Mouse (Mus musculus): ENCODE results near the gene Ift20. TPM values are rescaled to one million over a fixed set of nuclear protein-coding genes. Genes with fewer than 3 reads are reported as not detected.
"Not testable (repeated sequence)": the region's sequence is repeated elsewhere in the genome, so short reads cannot be mapped to it uniquely, and the experiment has no call there.

Ift20 gene
- total RNA-seq, 2 experiments from 2014 or later, result 18.0 to 25.1 TPM

DNA sequence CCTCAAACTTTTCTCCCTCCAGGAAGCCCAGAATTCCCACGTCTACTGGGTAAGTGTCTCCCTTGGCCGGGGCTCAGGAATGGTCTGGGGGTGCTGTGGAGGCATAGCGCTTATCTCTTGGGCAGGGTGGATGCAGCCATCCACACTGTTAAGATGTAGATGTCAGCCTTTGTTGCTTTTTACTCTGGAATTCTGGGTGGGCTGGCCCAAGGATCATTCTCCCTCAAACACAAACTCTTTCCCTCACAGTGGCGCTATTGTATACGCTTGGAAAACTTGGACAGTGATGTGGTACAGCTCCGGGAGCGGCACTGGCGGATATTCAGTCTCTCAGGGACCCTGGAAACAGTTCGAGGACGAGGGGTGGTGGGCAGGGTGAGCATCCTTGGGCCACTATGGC is 17.2 kb upstream of the Ift20 start:
- intact Hi-C loops (cut with DNase I; ENCODE audit: low total_unique reads), result no loop called here
- DNase-seq, result no peak

DNA sequence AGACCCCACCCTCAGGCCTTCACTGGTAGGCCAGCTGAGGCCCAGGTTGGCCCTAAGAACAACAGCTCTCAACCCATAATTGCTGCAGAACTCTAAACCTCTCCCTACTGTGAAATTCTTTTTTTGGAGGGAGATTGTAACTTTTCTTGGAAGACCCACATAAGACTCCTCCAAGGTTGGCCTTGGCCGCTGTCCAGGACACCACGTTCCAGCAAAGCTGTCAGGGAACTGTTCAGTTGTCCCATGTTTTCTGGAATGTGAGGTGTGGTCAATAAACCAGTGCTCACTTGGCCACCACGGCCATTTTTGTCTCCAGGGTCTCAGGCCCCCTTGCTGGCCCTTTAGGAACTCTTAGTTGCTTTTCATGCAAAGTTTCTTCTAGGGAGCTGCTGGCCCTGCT is 14.3 kb upstream of the Ift20 start:
- no peak for DNase-seq

DNA sequence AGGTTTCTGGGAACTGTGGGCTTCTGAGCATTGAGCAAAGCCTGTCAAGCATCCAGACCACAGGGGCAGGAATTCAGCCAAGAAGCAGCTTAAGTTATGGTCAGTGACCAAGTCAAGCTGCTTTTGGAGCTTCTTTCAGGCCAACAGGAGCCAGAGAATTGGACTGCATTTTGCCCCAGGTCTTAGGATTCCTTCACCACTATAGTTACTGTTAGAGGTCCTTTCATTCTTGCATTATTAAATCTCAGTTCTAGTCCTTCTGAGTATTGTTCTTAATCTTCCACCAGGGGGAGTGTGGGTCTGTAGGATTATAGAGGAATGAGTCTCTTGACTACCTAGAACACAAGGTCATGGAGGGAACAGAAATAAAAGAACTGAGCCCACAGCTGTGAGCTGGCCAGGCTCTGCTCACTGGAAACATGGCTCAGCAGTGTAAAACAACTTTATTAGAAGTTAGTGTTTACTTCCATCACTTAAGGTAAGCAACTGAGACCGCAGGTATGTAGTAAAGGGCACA is 13.6 kb upstream of the Ift20 start:
- DNase-seq, result no peak
- intact Hi-C loops (cut with DNase I; ENCODE audit: low total_unique reads), result no loop called here

More for the DNA sequence above, 14.3 kb upstream of the Ift20 start:
- intact Hi-C loops (cut with DNase I; ENCODE audit: low total_unique reads), result no loop called here

DNA sequence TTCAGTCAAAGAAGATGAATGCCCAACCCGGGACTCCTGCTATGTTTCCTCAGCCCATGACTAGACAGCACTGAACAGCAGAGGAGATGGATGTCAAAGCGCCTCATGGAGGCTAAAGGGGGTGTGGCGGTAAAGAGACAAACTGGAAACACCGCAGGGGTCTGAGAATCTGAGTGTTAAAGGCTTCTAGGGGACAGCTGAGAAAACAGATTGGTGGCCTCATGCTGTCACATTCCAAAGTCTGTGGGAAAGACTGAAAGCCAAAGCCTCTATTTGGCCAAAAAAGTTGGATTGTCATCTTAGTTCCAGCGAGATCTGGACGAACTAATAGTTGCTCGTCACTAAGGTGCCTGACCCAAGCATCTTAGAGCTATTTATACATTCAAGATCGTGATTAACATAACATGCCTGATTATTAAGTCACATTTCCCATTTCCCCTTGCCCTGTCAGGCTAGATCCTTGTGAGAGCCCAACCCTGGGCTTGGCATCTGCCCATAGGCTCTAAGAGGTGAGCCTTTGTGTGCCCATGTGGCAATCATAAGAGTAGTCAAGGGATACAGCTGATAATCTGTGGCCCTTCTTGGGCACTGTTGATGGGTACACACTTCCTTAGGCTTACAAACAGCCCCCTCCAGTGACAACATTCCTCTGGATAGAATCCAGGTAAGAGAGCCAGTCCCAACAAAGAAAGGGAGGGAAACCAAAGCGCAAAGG is 12.8 kb upstream of the Ift20 start:
- DNase-seq, result no peak
- intact Hi-C loops (cut with DNase I; ENCODE audit: low total_unique reads), result no loop called here

DNA sequence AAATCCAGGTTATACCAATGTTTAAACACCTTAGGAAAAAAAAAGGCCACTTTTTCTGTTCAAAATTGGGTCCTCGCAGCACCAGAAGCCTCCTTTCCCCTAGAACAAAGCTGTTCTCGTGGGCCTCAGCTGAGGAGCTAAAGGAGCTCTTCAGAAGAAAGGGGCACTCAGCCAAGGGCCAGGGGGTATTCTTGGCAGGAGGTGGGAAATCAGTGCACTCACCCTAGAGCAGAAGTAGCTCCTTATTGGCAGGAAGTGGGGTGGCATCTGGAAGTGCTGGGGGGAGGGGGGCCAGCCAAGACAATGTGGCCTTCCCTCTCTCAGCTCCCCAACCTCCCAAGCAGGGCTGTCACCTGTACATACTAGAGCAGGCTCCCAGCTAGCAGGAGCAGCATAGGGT is 11.3 kb upstream of the Ift20 start:
- intact Hi-C loops (cut with DNase I; ENCODE audit: low total_unique reads), result no loop called here
- DNase-seq, result no peak

DNA sequence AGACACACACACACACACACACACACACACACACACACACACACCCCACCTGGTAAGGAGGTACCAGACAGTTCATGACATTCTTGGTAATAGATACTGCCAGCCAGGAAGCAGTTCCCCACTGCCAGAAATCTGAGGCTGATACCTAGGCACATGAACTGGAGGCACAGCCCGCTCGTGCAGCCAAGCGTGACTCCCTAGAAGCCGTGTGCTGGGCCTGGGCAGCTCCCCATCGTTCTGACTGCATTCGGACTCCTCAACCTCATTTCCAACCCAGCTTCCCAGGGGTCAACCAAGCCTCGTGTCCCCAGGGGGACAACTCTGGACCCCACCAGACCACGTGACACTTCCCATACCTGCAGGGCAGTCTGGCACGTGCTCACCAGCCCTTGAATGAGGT is 7.4 kb upstream of the Ift20 start:
- no peak for DNase-seq
- intact Hi-C loops (cut with DNase I; ENCODE audit: low total_unique reads), result no loop called here

DNA sequence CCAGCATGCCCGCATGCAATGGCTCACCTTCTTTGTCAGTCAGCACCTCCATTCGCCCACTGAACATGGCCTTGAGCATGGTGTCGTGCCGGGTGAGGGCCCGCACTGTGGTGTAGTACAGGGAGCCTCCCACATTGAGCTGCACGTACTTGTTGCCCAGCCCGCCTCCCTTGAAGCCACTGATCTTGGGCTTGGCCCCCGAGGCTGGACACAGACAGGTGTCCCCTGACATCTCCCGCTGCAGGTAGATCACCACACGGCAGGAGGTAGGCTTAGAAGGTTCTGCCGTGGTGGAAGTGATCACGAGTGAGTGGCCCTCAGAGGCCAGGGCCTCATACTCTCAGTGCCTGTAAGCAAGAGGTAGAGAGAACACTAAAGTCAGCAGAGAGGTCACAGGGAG is 6.2 kb upstream of the Ift20 start:
- DNase-seq, result no peak
- intact Hi-C loops (cut with DNase I; ENCODE audit: low total_unique reads), result no loop called here

DNA sequence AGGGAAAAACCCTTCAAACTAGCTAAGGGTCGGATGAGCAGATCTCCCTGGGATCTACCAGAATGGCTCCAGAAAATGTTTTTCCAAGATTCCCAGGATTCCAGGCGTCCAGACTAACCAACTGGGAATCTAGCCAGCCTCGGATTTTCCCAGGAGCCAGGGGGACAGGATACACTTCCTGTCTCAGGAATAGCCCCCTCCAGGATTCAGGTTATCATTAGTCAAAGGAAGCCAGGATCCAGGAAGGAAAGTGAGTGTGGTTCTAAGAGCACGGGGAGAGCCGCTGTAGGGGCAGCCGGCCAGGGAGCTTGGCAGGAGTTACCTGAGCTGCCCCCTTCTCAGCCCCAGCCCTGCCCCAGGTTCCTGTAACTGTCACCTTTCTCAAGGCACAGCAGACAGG is 5.1 kb upstream of the Ift20 start:
- peak; percentile 51 for DNase-seq
- intact Hi-C loops (cut with DNase I; ENCODE audit: low total_unique reads), result no loop called here

DNA sequence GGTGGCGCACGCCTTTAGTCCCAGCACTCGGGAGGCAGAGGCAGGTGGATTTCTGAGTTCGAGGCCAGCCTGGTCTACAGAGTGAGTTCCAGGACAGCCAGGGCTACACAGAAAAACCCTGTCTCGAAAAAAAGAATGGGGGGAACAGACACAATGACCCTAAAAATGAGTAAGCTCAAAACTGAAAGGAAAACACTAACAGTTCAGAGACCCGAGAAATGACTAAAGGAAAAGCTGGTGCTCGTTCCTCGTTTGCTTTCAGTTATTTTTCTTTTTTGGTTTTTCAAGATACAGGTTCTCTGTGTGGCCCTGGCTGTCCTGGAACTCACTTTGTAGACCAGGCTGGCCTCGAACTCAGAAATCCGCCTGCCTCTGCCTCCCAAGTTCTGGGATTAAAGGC is 4.6 kb upstream of the Ift20 start:
- intact Hi-C loops (cut with DNase I; ENCODE audit: low total_unique reads); DNase-seq: not testable (repeated sequence)

DNA sequence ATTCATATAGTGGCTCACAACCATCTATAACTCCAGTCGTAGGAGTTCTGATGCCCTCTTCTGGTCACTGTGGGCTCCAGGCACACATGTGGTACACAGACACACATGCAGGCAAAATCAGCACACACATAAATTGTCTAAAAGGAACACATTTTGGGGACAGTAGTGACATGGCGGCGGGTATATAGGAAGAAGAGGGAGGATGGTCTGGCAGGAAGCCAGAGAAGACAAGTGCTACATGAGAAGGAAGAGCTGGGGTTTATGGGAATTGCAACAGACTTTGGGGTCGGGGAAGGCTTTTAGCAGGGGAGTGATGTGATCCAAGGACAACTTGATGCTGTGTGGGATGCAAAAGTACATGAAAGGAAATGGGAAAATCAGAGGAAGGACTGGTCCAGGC is 1.6 kb upstream of the Ift20 start:
- DNase-seq, result no peak
- intact Hi-C loops (cut with DNase I; ENCODE audit: low total_unique reads), result no loop called here

DNA sequence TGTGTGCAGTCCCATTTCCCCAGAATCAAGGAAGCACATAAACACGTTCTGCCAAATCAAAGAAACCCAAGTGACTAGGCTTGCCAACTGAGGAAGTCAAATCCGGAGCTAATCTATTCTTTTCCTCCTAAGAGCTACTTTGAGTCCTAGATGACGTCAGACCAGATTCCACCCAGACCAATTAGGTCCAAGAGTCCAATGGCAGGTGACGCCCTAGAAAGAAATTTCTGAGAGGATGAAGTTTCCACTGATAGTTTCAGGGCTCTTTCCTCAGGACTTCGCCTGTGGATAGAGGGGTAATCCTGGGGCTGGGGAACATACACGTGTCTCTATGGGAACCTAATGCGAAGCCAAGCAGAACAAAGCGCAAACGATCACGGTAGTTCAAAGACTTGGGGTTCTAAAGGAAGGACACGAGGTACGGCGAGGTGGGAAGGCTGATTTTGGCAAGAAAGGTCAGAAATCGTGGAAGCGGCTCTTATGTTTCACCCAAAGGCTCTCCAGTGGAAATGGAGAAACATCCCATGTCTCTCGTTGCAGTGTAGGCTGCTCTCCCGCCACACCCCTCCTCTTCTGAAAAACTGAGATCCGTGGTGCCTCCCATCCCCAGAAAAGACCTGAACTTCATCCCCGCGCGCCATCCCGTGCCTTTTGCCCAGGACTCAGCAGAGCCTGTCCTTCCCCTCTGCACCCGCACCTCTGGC is 633 bp upstream of the Ift20 start:
- no peak for DNase-seq
- intact Hi-C loops (cut with DNase I; ENCODE audit: low total_unique reads), result no loop called here

DNA sequence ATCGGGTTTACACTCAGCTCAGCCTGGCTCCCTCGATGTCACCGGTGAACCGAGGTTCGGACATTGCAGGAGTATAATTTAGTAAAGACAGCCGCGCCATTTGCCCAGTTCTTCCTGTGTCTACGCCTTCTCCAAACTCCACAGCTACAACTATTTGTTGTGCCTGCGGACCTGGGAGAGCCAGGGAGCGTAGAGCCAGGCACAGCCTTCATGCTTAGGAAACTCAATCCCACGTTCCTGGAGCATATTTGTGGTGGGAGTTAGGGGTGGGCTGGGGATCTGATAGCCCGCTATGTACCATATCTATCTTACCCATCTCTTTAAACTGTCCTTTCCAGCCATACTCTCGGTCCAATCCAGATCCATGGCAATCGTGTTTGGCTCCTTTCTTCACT is 526 bp downstream of the Ift20 start:
- no peak for DNase-seq
- intact Hi-C loops (cut with DNase I; ENCODE audit: low total_unique reads), result no loop called here

DNA sequence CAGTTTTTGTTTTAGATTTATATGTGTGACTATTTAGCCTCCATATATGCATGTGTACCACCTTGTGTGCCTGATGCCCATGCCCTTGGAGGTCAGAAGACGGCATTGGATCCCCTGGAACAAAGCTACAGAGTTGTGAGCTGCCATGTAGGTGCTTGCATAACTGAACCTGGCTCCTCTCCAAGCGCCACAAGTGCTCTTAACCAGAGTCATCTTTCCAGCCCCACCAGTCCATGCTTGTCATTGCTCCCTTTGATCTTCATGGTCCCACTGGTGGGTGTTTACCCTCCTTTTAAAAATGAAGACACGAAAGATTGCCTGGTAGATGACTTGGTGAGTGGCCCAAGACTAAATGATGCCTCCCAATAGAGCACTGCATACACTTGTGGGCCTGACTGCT is 4.2 kb downstream of the Ift20 start:
- no peak for DNase-seq
- intact Hi-C loops (cut with DNase I; ENCODE audit: low total_unique reads), result no loop called here

DNA sequence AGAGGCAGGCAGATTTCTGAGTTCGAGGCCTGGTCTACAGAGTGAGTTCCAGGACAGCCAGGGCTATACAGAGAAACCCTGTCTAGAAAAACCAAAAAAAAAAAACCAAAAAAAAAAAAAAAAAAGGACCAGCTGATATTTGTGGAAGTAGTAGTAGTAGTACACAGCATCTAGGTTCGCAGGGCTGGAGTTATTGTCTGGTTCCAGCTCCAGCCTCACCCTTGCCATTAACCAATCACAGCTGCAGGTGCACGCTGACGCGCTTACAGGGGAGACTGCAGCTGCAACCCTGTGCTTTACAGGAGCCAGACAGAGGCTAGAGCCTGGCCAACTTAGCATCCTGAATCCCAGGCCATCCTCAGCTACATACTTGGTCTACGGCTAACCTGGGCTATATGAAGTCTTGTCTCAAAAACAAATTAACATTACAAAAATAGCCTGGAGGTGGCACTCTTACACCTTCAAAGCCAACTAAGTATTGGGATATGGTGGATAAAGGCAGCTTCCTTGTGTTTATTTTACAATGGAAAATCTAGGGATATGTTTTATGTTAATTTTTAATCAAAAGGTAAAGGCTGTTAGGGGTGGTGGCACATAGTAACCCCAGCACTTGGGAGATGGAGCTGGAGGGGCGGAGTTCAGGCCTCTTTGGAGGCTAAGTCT is 8.4 kb downstream of the Ift20 start:
- no peak for DNase-seq
- intact Hi-C loops (cut with DNase I; ENCODE audit: low total_unique reads), result no loop called here

DNA sequence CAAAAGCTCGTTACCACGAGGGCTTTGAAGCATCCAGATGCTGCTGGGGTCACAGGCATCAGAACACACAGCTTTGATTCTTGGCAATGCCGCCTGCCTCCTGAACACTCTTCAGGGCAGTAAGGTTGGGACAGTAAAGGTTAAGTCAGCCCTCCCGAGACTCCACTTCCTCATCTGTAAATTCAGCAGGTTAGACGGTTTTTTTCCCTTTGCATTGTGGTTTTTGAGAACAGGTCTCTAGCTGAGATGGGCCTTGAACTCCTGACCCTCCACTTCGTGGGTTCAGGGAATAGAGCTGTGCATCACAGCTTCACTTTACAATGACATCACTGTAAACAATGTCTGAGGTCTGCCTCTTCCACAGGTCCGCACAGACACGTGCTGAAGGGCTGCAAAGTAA is 9.0 kb downstream of the Ift20 start:
- intact Hi-C loops (cut with DNase I; ENCODE audit: low total_unique reads), result no loop called here
- DNase-seq, result no peak

DNA sequence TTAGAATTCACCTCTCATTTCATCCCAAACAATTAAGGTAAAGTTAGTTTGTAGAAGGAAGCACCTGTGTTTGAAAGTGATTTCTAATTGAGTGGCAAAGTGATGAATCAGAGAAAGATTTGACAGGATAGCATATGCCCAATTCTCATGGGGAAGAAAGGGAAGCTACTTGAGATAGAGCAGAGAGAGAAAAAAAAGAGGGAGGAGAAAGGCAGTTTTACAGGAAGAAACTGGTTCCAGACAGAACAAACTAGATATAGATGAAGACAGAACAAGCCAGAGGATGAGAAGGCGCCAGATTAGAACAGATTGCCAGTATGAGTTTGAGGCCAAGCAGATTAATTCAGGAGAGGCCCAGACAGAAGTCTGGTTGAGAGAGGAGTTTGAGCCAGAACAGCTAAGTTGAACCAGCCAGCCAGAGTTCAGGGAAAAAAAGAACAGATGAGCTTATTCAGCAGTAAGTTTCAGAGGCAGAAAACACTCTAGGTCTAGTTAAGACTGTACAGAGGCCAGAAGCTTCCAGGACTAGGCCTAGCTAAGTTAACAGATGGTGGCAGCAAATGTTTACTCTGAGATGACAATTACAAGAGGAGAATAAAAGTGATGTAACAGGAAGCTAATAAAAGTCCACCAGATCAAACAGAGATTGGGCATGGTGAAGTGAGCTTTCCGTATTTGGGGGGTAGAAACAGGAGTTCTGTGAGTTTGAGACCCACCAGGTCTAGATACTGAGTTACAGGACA is 11.7 kb downstream of the Ift20 start:
- intact Hi-C loops (cut with DNase I; ENCODE audit: low total_unique reads), result no loop called here

DNA sequence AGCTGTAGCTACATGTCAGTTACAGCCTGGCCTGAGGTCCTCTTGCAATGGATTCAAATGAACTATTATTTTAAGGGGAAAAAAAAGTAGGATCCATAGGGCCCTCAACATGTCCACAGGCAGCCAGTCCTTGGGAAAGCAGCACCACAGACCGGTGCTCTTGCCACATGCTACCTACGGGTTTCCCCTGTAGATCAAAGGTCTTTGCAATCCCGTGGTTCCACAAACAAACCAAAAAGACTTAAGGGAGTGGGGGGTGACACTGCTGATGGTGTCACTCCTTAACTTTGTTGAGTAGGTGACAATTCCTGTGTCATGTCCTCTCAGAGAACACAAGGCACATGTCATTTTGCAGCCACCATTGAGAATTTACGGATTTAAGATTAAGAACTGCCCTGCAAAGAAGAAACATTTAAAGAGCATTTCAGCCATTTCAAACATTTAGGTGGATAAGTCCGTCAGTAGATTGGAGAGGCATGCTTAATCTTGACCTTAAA is 13.4 kb downstream of the Ift20 start:
- no peak for DNase-seq
- intact Hi-C loops (cut with DNase I; ENCODE audit: low total_unique reads), result no loop called here

More for the DNA sequence above, 11.7 kb downstream of the Ift20 start:
- DNase-seq, result no peak

DNA sequence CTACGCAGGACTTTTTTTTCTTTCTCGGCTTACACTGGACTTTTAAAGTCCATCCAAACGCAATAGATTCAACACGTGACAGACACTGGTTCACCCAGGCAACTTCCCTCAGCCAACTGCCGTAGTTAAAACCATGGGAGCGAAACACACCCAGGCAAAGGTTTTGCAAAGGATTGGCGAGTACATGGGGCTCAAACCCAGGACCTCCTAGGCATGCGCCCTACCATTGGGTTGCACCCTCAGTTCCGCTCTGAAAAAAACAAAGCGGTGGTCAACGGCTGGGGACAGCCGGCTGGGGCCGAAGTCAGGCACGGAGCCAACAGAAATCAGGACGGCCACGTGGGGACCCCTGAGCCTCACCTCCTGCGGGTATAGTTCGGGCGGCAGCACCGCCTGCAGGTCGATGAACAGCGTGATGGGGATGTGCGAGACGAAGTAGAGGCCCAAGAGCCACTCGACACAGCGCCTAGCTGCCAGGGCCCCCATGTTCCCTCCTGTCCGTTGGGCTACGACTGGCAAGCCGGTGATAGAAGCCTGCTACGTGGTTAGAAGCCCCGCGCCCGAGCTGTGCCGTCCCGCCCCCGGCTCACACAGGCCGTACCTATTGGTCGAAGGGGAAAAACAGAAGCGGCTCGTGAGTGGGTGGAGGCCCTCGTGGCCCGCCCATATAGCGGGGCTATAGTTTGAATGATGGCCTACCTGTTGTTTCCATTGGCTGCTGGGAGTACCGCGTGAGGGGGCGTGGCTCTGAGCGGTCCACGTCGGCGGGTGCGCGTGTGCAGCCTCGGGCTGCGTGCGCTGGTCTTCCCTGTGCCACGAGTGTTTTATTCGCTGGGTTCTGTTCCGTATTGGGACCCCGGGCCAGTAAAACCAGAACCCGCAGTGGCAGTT is 14.3 kb downstream of the Ift20 start, which contains the start of gene Tmem97:
Tmem97 (minus strand) TSS at position 610 of the 891 bp plus-strand sequence.
- intact Hi-C loops (cut with DNase I; ENCODE audit: low total_unique reads), result no loop called here
- DNase-seq, result peak; percentile 95

DNA sequence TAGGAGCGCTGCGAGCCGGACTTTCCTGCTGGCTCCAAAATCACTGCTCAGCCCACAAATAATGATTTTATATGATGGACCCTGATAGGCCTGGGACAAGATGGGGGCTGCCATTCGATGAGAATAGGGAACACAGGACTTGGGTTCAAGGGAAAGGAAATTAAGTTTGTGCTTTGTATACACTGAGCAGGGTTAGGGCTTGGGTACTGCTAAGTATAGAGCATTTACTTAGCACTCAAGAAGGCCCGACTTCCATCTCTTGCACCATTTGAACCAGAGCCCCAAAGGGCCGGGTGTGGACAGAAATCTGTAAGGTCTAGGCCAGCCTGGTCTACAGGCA is 14.9 kb downstream of the Ift20 start:
- intact Hi-C loops (cut with DNase I; ENCODE audit: low total_unique reads), result no loop called here
- DNase-seq, result no peak

All from gastrocnemius, postnatal 14 days (tissue).